Mouse (Mus musculus): ENCODE measurements around the gene Vgll4.

DNA sequence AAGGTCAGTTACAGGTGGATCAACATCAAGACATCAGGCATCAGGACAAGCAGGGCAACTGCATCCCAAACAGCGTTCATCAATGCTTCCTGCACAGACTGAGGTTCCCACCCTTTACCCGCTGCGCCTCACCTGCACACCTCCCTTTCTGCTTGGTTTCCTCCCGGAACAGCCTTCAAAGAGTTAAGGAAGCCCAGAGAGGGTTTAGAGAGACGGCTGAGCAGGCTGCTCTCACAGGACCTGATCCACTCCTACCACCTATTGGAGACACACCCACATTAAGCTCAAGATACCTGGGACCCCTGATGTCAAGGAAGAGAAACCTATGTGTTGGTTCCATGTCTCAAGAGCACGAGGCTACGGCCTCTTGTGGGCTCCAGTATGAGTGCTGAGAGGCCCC is 60.0 kb downstream of the Vgll4 start:
- TF ChIP-seq CTCF (IDR thresholded peaks at IDR 0.05; ENCODE audit: low read depth, low read length) = no peak
- no peak for TF ChIP-seq POLR2A (IDR thresholded peaks at IDR 0.05; ENCODE audit: extremely low read depth, insufficient read depth, low read length)

Measured in liver, adult 2 months (tissue).